Mouse (Mus musculus): ENCODE results near the gene Fnip1.

GRCm38 (mm10) chr11:54413017-54413416 is 25.0 kb upstream of the Fnip1 start:
- TF ChIP-seq CTCF (IDR thresholded peaks at IDR 0.05; ENCODE audit: low read depth) = no peak
- TF ChIP-seq EP300 (IDR thresholded peaks at IDR 0.05; ENCODE audit: low read depth) = no peak

Data from liver, embryonic 14.5 days (tissue).